Mouse (Mus musculus): ENCODE measurements around the gene B3galt1.

Gene B3galt1

DNA sequence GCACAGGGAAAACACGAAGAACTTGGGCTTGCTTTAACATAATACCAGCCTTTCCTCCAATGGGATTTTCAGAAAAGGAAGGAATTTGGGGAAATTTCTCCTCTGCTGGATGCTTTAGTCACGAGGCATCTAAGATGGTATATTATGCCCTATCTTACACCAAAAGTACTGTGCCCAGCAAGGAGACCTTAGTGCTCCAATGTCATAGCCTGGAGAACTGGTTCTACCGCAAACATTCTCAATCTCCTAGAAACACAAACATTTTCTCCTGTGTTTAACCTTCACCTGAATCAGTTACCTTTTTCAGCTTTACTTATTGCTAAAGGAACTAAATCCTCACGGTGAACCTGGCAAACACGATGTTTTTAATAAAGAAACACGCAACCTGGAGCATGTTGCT, 486.8 kb downstream of the B3galt1 start:
- no peak for DNase-seq (ENCODE audit: low spot score in 2 of 2)

DNA sequence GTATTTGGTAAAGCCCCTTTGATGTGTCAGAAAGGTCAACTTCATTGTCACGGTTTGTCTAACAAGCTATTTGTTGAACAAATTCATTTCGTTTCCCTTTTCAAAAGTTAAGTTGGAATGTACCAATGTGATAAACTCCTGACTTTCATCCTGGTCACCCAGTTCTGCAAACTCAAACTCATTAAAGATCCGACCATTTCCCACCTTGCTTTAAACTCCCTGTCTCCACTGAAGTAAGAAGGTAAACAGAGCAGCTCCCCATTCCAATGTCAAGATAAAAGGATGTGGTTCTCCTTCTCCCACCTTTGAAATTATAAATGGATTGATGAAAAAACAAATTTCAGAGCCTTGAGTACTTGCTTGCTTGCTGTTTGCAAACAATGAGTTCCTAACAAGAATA, 487.6 kb downstream of the B3galt1 start:
- DNase-seq (ENCODE audit: low spot score in 2 of 2) = no peak

DNA sequence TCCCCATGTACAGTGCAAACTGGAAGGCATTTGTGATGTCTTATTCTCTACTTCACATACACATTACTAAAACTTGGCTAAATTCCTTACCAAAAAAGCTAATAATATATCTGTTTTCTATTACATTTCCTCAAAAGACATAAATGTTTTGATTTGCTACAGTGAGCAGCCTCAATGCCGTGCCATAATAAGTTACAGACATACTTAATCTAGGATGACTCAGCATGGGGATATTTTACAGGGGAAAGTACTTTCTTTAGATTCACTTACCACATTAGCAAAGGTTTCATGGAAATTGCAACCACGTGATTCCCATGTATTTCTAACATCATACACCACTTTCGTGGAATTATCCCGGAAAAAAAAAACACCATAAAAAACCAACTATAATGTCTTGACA, 495.7 kb downstream of the B3galt1 start:
- no peak for DNase-seq (ENCODE audit: low spot score in 2 of 2)

DNA sequence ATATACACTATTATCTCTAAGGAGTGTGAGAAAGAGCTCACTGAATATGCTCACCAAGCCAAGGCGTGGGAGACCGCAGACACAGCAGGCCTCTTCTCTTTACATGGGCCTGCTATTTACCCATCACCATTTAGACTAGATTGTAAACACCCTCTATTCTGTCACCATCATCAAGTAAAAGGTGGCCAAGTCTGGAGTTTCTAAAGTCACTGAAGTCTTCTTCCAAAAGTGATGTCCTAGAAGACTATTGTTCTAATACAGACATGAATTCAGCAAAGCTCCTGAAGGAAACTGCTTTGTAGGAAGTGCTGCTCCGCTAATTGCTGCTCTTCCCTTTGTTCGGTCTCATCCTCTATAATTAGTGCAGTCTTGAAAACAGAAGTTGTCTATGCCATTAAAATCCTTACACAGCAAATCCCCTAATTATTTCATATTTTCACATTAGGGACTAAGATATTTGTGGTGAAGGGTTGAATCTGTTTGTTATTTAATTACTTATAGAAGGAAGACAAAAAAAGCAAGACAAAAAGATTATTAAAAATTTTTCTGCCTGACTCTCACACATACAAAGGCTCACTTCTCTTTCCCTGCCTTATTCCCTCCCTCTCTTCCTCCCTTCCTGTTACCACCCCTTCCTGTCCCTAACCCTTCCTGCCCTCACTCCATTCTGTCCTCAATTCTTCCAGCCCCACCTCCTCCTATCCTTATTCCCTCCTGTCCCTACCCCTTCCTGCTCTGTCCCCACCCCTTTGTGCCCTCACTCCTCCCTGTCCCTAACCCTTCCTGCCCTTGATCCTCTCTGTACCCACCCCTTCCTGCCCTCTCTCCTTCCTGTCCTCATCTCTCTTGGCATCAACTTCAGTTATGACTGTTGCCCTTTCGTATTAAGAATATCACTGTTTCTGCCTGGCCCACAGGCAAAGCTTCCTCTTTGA, 514.0 kb downstream of the B3galt1 start:
- DNase-seq (ENCODE audit: low spot score in 2 of 2) = no peak

- DNase-seq (ENCODE audit: low spot score in 2 of 2) = peak in 1 of 2 experiments; percentile 28
Observed at GRCm38 (mm10) chr2:68080872-68081280, 515.2 kb downstream of the B3galt1 start.

DNA sequence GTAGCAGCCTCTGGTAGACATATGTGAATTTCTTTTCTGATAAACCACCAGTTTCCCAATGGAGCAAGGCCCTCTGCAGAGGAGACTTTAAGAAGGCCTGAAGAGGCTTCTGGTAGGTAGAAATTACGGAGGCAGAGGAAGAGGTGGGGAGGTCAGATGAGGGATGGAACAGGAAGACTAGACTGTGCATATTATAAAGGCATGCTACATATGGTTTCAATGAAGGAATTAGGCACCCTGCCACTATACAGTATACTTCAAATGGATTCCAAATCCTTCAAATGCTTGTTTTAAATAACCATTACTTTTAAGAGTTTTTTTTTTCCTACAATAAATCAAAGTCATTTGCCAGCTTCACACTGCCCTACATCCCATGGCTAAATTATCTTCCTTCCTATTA, 518.8 kb downstream of the B3galt1 start:
- no peak for DNase-seq (ENCODE audit: low spot score in 2 of 2)

- DNase-seq (ENCODE audit: low spot score in 2 of 2) = no peak
Observed at GRCm38 (mm10) chr2:68086101-68086500, 520.4 kb downstream of the B3galt1 start.

- DNase-seq (ENCODE audit: low spot score in 2 of 2) = no peak
Observed at GRCm38 (mm10) chr2:68091559-68091958, 525.9 kb downstream of the B3galt1 start.

- DNase-seq (ENCODE audit: low spot score in 2 of 2) = no peak
Observed at GRCm38 (mm10) chr2:68104641-68105040, 539.0 kb downstream of the B3galt1 start.

- DNase-seq (ENCODE audit: low spot score in 2 of 2) = no peak
Observed at GRCm38 (mm10) chr2:68118076-68118475, 552.4 kb downstream of the B3galt1 start.

DNA sequence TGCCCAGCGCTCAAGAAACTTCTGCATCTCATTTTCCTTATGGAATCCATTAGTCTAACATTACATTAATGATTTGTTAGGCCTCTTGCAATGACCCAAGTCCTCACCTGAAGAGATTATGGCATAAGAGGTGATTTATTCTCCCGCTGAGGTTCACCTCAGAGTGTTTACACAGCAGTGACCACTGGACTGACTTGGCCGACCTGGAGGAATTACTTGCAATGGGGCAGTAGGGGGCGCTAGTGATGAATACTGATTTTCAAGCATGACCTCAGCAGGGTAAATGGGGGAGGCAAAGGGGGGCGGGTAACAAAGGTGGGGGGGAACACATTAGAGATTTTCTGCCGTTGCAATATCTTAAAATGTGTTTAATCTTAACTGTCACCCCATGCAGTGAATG, 559.1 kb downstream of the B3galt1 start:
- no peak for DNase-seq (ENCODE audit: low spot score in 2 of 2)

DNA sequence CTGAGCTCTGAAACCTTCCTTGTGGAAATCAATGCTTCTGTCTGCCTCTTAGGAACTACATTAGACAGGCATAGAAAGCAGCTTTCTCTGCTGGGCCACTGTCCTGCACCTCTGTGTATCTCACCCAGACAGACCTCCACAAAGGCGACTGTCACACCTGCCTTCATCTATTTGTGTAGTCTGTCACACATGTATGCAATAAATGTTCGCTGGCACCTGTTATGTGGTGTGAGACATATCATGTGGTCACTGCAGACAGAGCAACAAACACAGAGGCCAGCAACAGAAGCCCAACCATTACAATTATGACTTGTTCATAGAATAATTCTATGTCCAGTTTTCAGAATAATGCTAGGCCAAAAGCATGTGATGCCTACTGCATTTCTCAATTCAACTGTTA, 575.4 kb downstream of the B3galt1 start:
- no peak for DNase-seq (ENCODE audit: low spot score in 2 of 2)

- DNase-seq (ENCODE audit: low spot score in 2 of 2) = no peak
Observed at GRCm38 (mm10) chr2:68143292-68143691, 577.6 kb downstream of the B3galt1 start.

- no peak for DNase-seq (ENCODE audit: low spot score in 2 of 2)
Observed at GRCm38 (mm10) chr2:68159751-68160150, 594.1 kb downstream of the B3galt1 start.

DNA sequence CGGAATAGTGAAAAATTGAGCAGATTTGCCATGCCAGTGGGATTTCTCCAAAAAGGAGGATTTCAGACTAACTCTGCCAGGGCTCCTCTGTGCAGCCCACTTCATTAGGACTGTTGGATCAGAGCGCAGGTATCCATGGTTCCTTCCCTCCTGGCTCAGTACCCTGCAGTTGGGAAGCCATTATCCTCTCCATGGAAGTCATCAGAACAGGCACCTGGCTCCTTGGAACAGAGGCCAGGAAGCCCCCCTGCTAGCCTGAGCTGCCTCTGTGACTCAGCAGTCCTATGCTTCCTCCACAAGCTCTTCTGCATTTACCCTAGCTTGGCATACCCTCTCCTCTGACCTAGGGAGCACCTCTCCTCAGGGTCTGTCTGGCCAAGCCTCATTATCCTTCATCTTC, 594.9 kb downstream of the B3galt1 start:
- DNase-seq (ENCODE audit: low spot score in 2 of 2) = no peak

GRCm38 (mm10) chr2:68162012-68162411, 596.3 kb downstream of the B3galt1 start:
- DNase-seq (ENCODE audit: low spot score in 2 of 2) = peak in 1 of 2 experiments; percentile 12

DNA sequence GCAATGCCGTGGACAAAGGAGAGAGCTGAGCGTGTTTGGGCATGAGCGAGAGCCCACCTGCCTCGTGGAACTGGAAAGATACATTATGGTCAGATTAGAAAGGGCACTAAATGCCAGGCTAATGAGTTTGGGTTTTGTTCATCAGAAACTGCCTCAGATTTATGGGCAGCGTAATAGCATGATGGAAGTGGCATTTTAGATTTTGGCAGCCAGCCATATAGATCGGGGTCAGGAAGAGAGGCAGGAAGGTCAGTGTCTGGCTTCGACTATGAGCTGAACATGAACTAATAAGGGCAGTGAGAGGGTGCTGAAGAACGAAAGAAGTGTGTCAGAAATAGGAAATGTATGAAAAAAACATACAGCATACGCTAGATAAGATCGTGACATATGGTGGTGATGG, 605.6 kb downstream of the B3galt1 start:
- DNase-seq (ENCODE audit: low spot score in 2 of 2) = no peak
